Mouse (Mus musculus): ENCODE measurements around the gene 1700010I14Rik.

DNA sequence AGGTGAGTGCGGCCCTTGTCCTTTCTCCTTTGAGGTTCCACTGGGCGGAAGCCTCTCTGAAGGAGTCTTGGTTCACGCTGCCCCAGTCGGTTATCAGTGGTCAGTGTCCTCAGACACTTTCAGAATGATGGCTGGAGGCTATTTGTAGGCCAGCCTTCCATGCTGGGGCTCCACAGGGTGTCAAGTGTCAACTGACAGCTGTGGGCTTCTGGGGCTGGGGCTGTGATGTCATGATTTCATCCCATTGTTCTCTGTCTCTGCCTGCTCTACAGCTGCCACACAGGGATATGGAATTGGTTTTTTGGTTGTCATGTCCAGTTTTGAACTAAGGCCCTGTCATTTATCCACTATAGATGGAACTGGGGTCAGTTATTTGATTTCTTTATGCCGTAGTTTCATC is 36.5 kb upstream of the 1700010I14Rik start:
- TF ChIP-seq CTCF (IDR thresholded peaks at IDR 0.05; ENCODE audit: borderline replicate concordance, extremely low read depth, insufficient read depth, insufficient read length): no peak
- no peak for TF ChIP-seq POLR2A (IDR thresholded peaks at IDR 0.05; ENCODE audit: borderline replicate concordance, extremely low read depth, insufficient read depth, insufficient read length, poor library complexity, severe bottlenecking)

Data from brain, embryonic 14.5 days (tissue).